Mouse (Mus musculus) adrenal gland, postnatal 25 days (tissue): ENCODE results near the gene Arhgap19. TPM values are rescaled to one million over a fixed set of nuclear protein-coding genes. Genes with fewer than 3 reads are reported as not detected.

Experiments used
- DNase-seq: peaks from one replicate; pipeline ENCODE4 v3.0.0; 2021; ENCODE audit warnings: mixed read lengths
- total RNA-seq: library from RNA; stranded (reverse); gene quantifications from 2 replicates; pipeline ENCODE4 v1.2.3, GENCODE M21; 2021

Arhgap19 gene
- total RNA-seq, 1 experiment from 2014 or later = 5.6 TPM

GRCm38 (mm10) chr19:41831718-41832391 lies 30.0 kb upstream of the Arhgap19 start:
- DNase-seq = no peak

GRCm38 (mm10) chr19:41831101-41831570 lies 29.3 kb upstream of the Arhgap19 start:
- peak; percentile 66 for DNase-seq

- peak; percentile 50 for DNase-seq
Measured at GRCm38 (mm10) chr19:41830106-41831031, 28.5 kb upstream of the Arhgap19 start.

- DNase-seq = peak; percentile 85
Measured at GRCm38 (mm10) chr19:41829381-41830105, 27.7 kb upstream of the Arhgap19 start, which contains the start of gene Frat1. Gene Frat1, plus strand, starts transcription at chr19:41829970.

- no peak for DNase-seq
Measured at GRCm38 (mm10) chr19:41828941-41829340, 27.1 kb upstream of the Arhgap19 start.

GRCm38 (mm10) chr19:41826529-41826928 lies 24.7 kb upstream of the Arhgap19 start:
- DNase-seq = no peak

GRCm38 (mm10) chr19:41824950-41825349 lies 23.1 kb upstream of the Arhgap19 start:
- DNase-seq = no peak

GRCm38 (mm10) chr19:41822589-41822988 lies 20.7 kb upstream of the Arhgap19 start:
- DNase-seq = no peak

- DNase-seq = no peak
Measured at GRCm38 (mm10) chr19:41821436-41821835, 19.6 kb upstream of the Arhgap19 start.

GRCm38 (mm10) chr19:41818749-41819148 lies 16.9 kb upstream of the Arhgap19 start:
- DNase-seq = no peak

- DNase-seq = peak; percentile 15
Measured at GRCm38 (mm10) chr19:41817325-41817724, 15.5 kb upstream of the Arhgap19 start.

- DNase-seq = no peak
Measured at GRCm38 (mm10) chr19:41816915-41817314, 15.1 kb upstream of the Arhgap19 start.

- no peak for DNase-seq
Measured at GRCm38 (mm10) chr19:41816410-41816809, 14.6 kb upstream of the Arhgap19 start.

GRCm38 (mm10) chr19:41813374-41813773 lies 11.5 kb upstream of the Arhgap19 start:
- no peak for DNase-seq

GRCm38 (mm10) chr19:41812525-41812924 lies 10.7 kb upstream of the Arhgap19 start:
- peak; percentile 40 for DNase-seq

GRCm38 (mm10) chr19:41810074-41810473 lies 8.2 kb upstream of the Arhgap19 start:
- no peak for DNase-seq

- DNase-seq = no peak
Measured at GRCm38 (mm10) chr19:41808104-41808634, 6.3 kb upstream of the Arhgap19 start.

GRCm38 (mm10) chr19:41807497-41807896 lies 5.7 kb upstream of the Arhgap19 start:
- no peak for DNase-seq

- DNase-seq = no peak
Measured at GRCm38 (mm10) chr19:41805831-41806230, 4.0 kb upstream of the Arhgap19 start.

GRCm38 (mm10) chr19:41803322-41803721 lies 1.5 kb upstream of the Arhgap19 start:
- DNase-seq = no peak

- no peak for DNase-seq
Measured at GRCm38 (mm10) chr19:41800986-41801741, 683 bp downstream of the Arhgap19 start.
